Mouse (Mus musculus) thymus, adult 2 months (tissue): ENCODE data around the gene Ppbp.

ENCODE experiments used
- CTCF ChIP-seq: fragments of 200-500 bp; IDR thresholded peaks from 2 replicates; pipeline ENCODE4 v1.5.1; 2012; ENCODE audit warnings: mild to moderate bottlenecking, control low read depth, low read length, moderate library complexity, borderline replicate concordance; ENCODE audit not compliant: control insufficient read depth, poor library complexity, insufficient read depth; ENCODE audit errors: extremely low read depth
- POLR2A ChIP-seq: fragments of 200-500 bp; IDR thresholded peaks from 2 replicates; pipeline ENCODE4 v1.6.1; 2012; ENCODE audit warnings: mild to moderate bottlenecking, low read length, control low read depth, moderate library complexity; ENCODE audit not compliant: control insufficient read depth, poor library complexity, insufficient read depth; ENCODE audit errors: extremely low read depth

DNA sequence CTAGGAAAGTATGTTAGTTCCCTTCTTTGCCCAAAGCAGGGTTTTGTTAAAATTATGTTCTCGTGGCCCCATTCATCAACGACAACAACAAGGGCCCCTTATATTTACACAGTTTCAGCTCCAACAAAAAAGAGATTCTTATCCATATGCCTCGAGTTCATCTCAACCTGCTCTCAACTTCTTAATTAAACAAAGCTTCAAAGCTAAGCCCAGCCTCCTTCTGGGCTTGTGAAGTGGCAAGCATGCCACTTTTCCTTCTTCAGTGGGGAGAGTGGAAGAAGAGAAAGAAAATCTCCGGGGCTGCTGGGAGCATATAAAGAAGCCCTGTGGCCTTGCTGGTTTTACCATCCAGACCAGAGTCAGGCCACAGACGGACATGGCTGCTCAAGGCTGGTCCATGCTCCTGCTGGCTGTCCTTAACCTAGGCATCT, 25.9 kb downstream of the Ppbp start, which contains the start of gene Cxcl15:
- TF ChIP-seq CTCF (no peak), POLR2A (no peak)
